Mouse (Mus musculus) MEL (cell line): ENCODE measurements at regions not wholly inside any gene's neighbourhood (a gene's known extent, or its start where the extent isn't known, plus 50 kb on each side); places are given as distances from the start of the nearest gene placed in this dataset.

Experiments used
- DNase-seq: peaks from one replicate; pipeline ENCODE4 v3.0.0; 2011; ENCODE audit warnings: low read depth, low spot score
- H3K27ac ChIP-seq: 2 replicates; pipeline ENCODE4 v1.5.1; 2012; ENCODE audit warnings: low read depth, mild to moderate bottlenecking, control low read depth, low read length, moderate library complexity; ENCODE audit not compliant: control insufficient read depth
- H3K27me3 ChIP-seq, 2 experiments: fragments of 150-350 bp in 1 of 2; sonication (generic) in 1 of 2; 2 replicates each; pipeline ENCODE4 v1.6.1; 2012; ENCODE audit warnings: low read length in 2 of 2, mild to moderate bottlenecking in 2 of 2, improper control_type of control experiment in 1 of 2, moderate library complexity in 1 of 2; ENCODE audit not compliant: insufficient read depth in 2 of 2, control insufficient read depth in 1 of 2
- H3K36me3 ChIP-seq, 2 experiments: 2 replicates each; pipeline ENCODE4 v1.6.1; 2012 to 2014; ENCODE audit warnings: low read length in 2 of 2, improper control_type of control experiment in 1 of 2, inconsistent platforms in 1 of 2, mild to moderate bottlenecking in 1 of 2; ENCODE audit not compliant: insufficient read depth in 2 of 2, control insufficient read depth in 1 of 2
- H3K4me1 ChIP-seq, 2 experiments: fragments of 150-350 bp in 1 of 2; sonication (generic) in 1 of 2; 2 replicates each; pipeline ENCODE4 v1.6.1; 2012; ENCODE audit warnings: low read length in 2 of 2, improper control_type of control experiment in 1 of 2, mild to moderate bottlenecking in 1 of 2; ENCODE audit not compliant: insufficient read depth in 2 of 2, control insufficient read depth in 1 of 2
- H3K4me3 ChIP-seq, 2 experiments: fragments of 150-350 bp in 1 of 2; sonication (generic) in 1 of 2; 2 replicates each; pipeline ENCODE4 v1.5.1; 2012; ENCODE audit warnings: low read depth in 2 of 2, low read length in 2 of 2, mild to moderate bottlenecking in 2 of 2, moderate library complexity in 2 of 2, control low read depth in 1 of 2, improper control_type of control experiment in 1 of 2; ENCODE audit not compliant: control insufficient read depth in 1 of 2, insufficient read depth in 1 of 2
- H3K79me2 ChIP-seq: 2 replicates; pipeline ENCODE4 v1.6.1; 2012; ENCODE audit warnings: mild to moderate bottlenecking, low read length, moderate library complexity; ENCODE audit not compliant: control insufficient read depth, poor library complexity, insufficient read depth
- H3K9ac ChIP-seq: 2 replicates; pipeline ENCODE4 v1.6.1; 2012; ENCODE audit warnings: low read depth, mild to moderate bottlenecking, control low read depth, low read length, moderate library complexity; ENCODE audit not compliant: control insufficient read depth, poor library complexity, severe bottlenecking
- H3K9me3 ChIP-seq: fragments of 150-350 bp; sonication (generic); replicated peaks from 2 replicates; pipeline ENCODE4 v1.6.1; 2012; ENCODE audit warnings: mild to moderate bottlenecking, low read length, improper control_type of control experiment, moderate library complexity; ENCODE audit not compliant: insufficient read depth
- BHLHE40 ChIP-seq: IDR thresholded peaks from 2 replicates; pipeline ENCODE4 v1.6.1; 2012; ENCODE audit warnings: low read depth, mild to moderate bottlenecking, inconsistent platforms, low read length, improper control_type of control experiment, borderline replicate concordance
- CHD2 ChIP-seq: IDR thresholded peaks from 2 replicates; pipeline ENCODE4 v1.6.1; 2011; ENCODE audit warnings: low read length, improper control_type of control experiment
- CTCF ChIP-seq, 3 experiments: IDR thresholded peaks in 2 of 3; conservative IDR thresholded peaks in 1 of 3; 2 replicates each; pipeline ENCODE4 v1.5.1; 2011 to 2012; ENCODE audit warnings: low read length in 3 of 3, low read depth in 2 of 3, mild to moderate bottlenecking in 2 of 3, improper control_type of control experiment in 1 of 3, inconsistent platforms in 1 of 3, mixed read lengths in 1 of 3, moderate library complexity in 1 of 3; ENCODE audit not compliant: control insufficient read depth in 1 of 3, insufficient read depth in 1 of 3, poor library complexity in 1 of 3, severe bottlenecking in 1 of 3
- EP300 ChIP-seq, 2 experiments: IDR thresholded peaks; 2 replicates each; pipeline ENCODE4 v1.6.1; 2011; ENCODE audit warnings: improper control_type of control experiment in 2 of 2, low read length in 2 of 2, low read depth in 1 of 2, mild to moderate bottlenecking in 1 of 2
- ETS1 ChIP-seq: IDR thresholded peaks from 2 replicates; pipeline ENCODE4 v1.6.1; 2012; ENCODE audit warnings: low read depth, mild to moderate bottlenecking, inconsistent platforms, low read length, improper control_type of control experiment, moderate library complexity
- HCFC1 ChIP-seq: IDR thresholded peaks from 2 replicates; pipeline ENCODE4 v1.6.1; 2012; ENCODE audit warnings: low read depth, mild to moderate bottlenecking, inconsistent platforms, low read length, improper control_type of control experiment, moderate library complexity
- MAX ChIP-seq: IDR thresholded peaks from 2 replicates; pipeline ENCODE4 v1.6.1; 2011; ENCODE audit warnings: low read length, improper control_type of control experiment
- MAZ ChIP-seq: IDR thresholded peaks from 2 replicates; pipeline ENCODE4 v1.6.1; 2012; ENCODE audit warnings: low read depth, mild to moderate bottlenecking, inconsistent platforms, low read length, improper control_type of control experiment
- MYC ChIP-seq: IDR thresholded peaks from 2 replicates; pipeline ENCODE4 v1.6.1; 2011; ENCODE audit warnings: low read depth, mild to moderate bottlenecking, low read length, improper control_type of control experiment, moderate library complexity
- NRF1 ChIP-seq: IDR thresholded peaks from 2 replicates; pipeline ENCODE4 v1.6.1; 2014; ENCODE audit warnings: low read depth, mild to moderate bottlenecking, inconsistent platforms, low read length, improper control_type of control experiment, moderate library complexity; ENCODE audit not compliant: poor library complexity, insufficient read depth, severe bottlenecking
- POLR2A ChIP-seq, 2 experiments: IDR thresholded peaks; 2 replicates each; pipeline ENCODE4 v1.6.1; 2011 to 2012; ENCODE audit warnings: low read length in 2 of 2, mild to moderate bottlenecking in 2 of 2, control low read depth in 1 of 2, improper control_type of control experiment in 1 of 2, low read depth in 1 of 2, moderate library complexity in 1 of 2; ENCODE audit not compliant: control insufficient read depth in 1 of 2, insufficient read depth in 1 of 2, poor library complexity in 1 of 2
- POLR2AphosphoS2 ChIP-seq: IDR thresholded peaks from 2 replicates; pipeline ENCODE4 v1.6.1; 2011; ENCODE audit warnings: low read length, improper control_type of control experiment
- RAD21 ChIP-seq: IDR thresholded peaks from 2 replicates; pipeline ENCODE4 v1.6.1; 2011; ENCODE audit warnings: mild to moderate bottlenecking, low read depth, low read length, improper control_type of control experiment
- SIN3A ChIP-seq: IDR thresholded peaks from 2 replicates; pipeline ENCODE4 v1.6.1; 2012; ENCODE audit warnings: low read length, improper control_type of control experiment, inconsistent platforms
- TBP ChIP-seq: IDR thresholded peaks from 2 replicates; pipeline ENCODE4 v1.8.0; 2011; ENCODE audit warnings: low read depth, low read length, improper control_type of control experiment
- UBTF ChIP-seq: IDR thresholded peaks from 2 replicates; pipeline ENCODE4 v1.6.1; 2012; ENCODE audit warnings: low read depth, mild to moderate bottlenecking, inconsistent platforms, low read length, improper control_type of control experiment, moderate library complexity, borderline replicate concordance; ENCODE audit not compliant: insufficient read depth
- USF2 ChIP-seq, 2 experiments: IDR thresholded peaks; 2 replicates each; pipeline ENCODE4 v1.6.1; 2011 to 2012; ENCODE audit warnings: improper control_type of control experiment in 2 of 2, low read length in 2 of 2, borderline replicate concordance in 1 of 2, inconsistent platforms in 1 of 2, low read depth in 1 of 2, mild to moderate bottlenecking in 1 of 2; ENCODE audit not compliant: insufficient read depth in 1 of 2
- ZC3H11A ChIP-seq: IDR thresholded peaks from 2 replicates; pipeline ENCODE4 v1.6.1; 2012; ENCODE audit warnings: low read depth, mild to moderate bottlenecking, inconsistent platforms, low read length, improper control_type of control experiment
- ZNF384 ChIP-seq: IDR thresholded peaks from 2 replicates; pipeline ENCODE4 v1.6.1; 2012; ENCODE audit warnings: low read depth, mild to moderate bottlenecking, inconsistent platforms, low read length, improper control_type of control experiment

DNA sequence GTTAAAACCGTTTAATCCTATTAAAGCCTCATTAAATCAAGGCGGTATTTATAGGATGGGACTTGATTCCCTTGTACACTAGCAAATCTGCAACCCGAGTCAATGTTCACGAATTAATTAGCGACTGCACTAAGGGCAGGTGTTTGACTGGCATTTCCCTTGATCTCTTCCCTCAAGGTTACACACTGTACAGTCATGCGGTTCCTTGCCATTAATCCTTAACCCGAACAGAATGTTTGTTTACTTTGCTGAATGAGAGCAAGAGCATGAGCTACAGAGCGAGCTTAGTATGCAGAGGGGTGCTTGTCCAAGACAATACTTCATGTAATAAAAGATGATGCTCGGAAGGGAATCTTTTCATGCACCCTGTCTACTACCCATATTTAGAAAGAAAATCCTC, 1620.9 kb upstream of the Tenm2 start:
- TF ChIP-seq ZC3H11A (no peak), MYC (no peak), CHD2 (no peak), CTCF (IDR thresholded peaks at IDR 0.05 in 2 of 3, conservative IDR thresholded peaks at IDR 0.05 in 1 of 3; ENCODE audit: control insufficient read depth in 1 of 3, insufficient read depth in 1 of 3, low read depth in 2 of 3, low read length in 3 of 3, poor library complexity in 1 of 3, severe bottlenecking in 1 of 3) (no peak), POLR2AphosphoS2 (no peak), HCFC1 (no peak), EP300 (IDR thresholded peaks at IDR 0.05; ENCODE audit: low read depth in 1 of 2, low read length in 2 of 2) (no peak), UBTF (no peak)

DNA sequence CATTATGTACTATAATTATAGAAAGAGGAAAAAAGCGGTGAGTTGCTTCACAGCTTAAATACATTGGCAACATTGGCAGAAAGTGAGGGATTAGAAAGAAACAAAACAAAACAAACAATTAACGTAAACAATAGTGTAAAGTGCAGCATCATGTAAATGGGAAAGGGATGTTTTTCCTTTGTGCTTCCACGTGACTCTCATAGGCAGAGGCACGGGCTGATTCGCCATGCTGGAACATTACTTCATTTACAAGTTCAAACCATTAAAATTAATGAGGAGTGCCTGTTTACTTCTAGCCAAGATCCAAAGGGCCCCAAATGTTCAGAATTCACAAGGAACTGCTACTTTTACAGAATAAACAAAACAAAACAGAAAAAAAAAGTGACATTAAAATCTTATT, 1593.4 kb upstream of the Tenm2 start:
- Histone ChIP-seq H3K4me3 (no peak overlapping the region), H3K27ac (no peak overlapping the region), H3K9me3 (no peaks in the 10 kb centered on the region), H3K36me3 (no peaks in the 10 kb centered on the region), H3K79me2 (no peaks in the 10 kb centered on the region), H3K9ac (no peak overlapping the region), H3K27me3 (no peaks in the 10 kb centered on the region), H3K4me1 (no peaks in the 10 kb centered on the region)
- DNase-seq: no peak
- TF ChIP-seq NRF1: no peak
- TF ChIP-seq SIN3A: no peak
- no peak for TF ChIP-seq ZC3H11A
- TF ChIP-seq ZNF384: no peak
- no peak for TF ChIP-seq RAD21
- no peak for TF ChIP-seq MAX
- TF ChIP-seq MAZ: no peak
- TF ChIP-seq CHD2: no peak
- TF ChIP-seq UBTF: no peak
- no peak for TF ChIP-seq TBP
- TF ChIP-seq POLR2AphosphoS2: no peak
- TF ChIP-seq CTCF (IDR thresholded peaks at IDR 0.05 in 2 of 3, conservative IDR thresholded peaks at IDR 0.05 in 1 of 3; ENCODE audit: control insufficient read depth in 1 of 3, insufficient read depth in 1 of 3, low read depth in 2 of 3, low read length in 3 of 3, poor library complexity in 1 of 3, severe bottlenecking in 1 of 3): no peak
- no peak for TF ChIP-seq POLR2A (IDR thresholded peaks at IDR 0.05; ENCODE audit: control insufficient read depth in 1 of 2, insufficient read depth in 1 of 2, low read depth in 1 of 2, low read length in 2 of 2, poor library complexity in 1 of 2)
- no peak for TF ChIP-seq BHLHE40
- TF ChIP-seq ETS1: no peak
- no peak for TF ChIP-seq HCFC1
- TF ChIP-seq USF2 (IDR thresholded peaks at IDR 0.05; ENCODE audit: borderline replicate concordance in 1 of 2, insufficient read depth in 1 of 2, low read depth in 1 of 2, low read length in 2 of 2): no peak

More for the DNA sequence above, 1620.9 kb upstream of the Tenm2 start:
- no peaks in the 10 kb centered on the region for H3K4me1 ChIP-seq
- H3K9ac ChIP-seq: no peak overlapping the region
- DNase-seq: no peak
- no peaks in the 10 kb centered on the region for H3K27me3 ChIP-seq
- no peaks in the 10 kb centered on the region for H3K9me3 ChIP-seq
- H3K36me3 ChIP-seq: no peaks in the 10 kb centered on the region
- no peaks in the 10 kb centered on the region for H3K79me2 ChIP-seq
- H3K27ac ChIP-seq: no peak overlapping the region
- H3K4me3 ChIP-seq: no peak overlapping the region
